Mouse (Mus musculus) myocyte (in vitro differentiated cells): ENCODE results near the gene Rap1b.

Experiments
- MAX ChIP-seq: IDR thresholded peaks from one replicate; pipeline ENCODE4 v1.6.1; 2011; ENCODE audit warnings: low read depth, mild to moderate bottlenecking, control low read depth
- POLR2A ChIP-seq: IDR thresholded peaks from one replicate; pipeline ENCODE4 v1.6.1; 2011; ENCODE audit warnings: low read depth, mild to moderate bottlenecking, control low read depth, moderate library complexity; ENCODE audit not compliant: insufficient read length
- POLR2AphosphoS2 ChIP-seq: IDR thresholded peaks from one replicate; pipeline ENCODE4 v1.6.1; 2011; ENCODE audit warnings: low read depth, control low read depth; ENCODE audit not compliant: insufficient read length
- SRF ChIP-seq: IDR thresholded peaks from one replicate; pipeline ENCODE4 v1.6.1; 2011; ENCODE audit warnings: low read depth; ENCODE audit not compliant: control insufficient read depth, insufficient read length
- TCF12 ChIP-seq: IDR thresholded peaks from one replicate; pipeline ENCODE4 v1.6.1; 2011; ENCODE audit warnings: mild to moderate bottlenecking, control low read depth; ENCODE audit not compliant: poor library complexity, insufficient read depth, severe bottlenecking

- no peak for TF ChIP-seq POLR2A
- no peak for TF ChIP-seq MAX
- no peak for TF ChIP-seq TCF12
- TF ChIP-seq POLR2AphosphoS2 = no peak
- TF ChIP-seq SRF = no peak
These were observed 34.3 kb downstream of the Rap1b start for GRCm38 (mm10) chr10:117811555-117811954.
